11 mouse cellular contexts compared by ENCODE assay signal in the genomic region with DNA sequence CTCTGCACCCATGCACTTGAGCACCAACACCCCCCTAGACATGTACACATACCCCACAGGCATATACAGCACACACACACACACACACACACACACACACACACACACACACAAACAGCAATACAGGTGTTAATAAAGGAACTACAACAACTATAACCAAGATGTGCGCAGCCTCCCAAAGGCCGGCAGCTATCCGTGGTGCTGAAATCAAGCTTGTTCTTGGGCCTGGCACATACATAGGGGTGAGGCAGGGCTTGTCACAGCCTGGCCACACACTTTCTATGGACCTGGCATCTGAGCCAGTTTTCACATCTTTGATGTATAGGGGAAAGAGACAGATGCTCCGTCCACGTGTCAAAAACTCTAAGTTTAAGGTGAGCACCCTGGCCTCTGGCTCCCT. TPM values are rescaled to one million over a fixed set of nuclear protein-coding genes. Genes with fewer than 3 reads are reported as not detected.
DNase-seq lines count a peak whose midpoint lies in the region; ATAC-seq lines count a peak whose summit lies in the region.
"Had no signal": no experiment of that assay in that cellular context is flagged by ENCODE, and none has a peak within 500 bp of the region (broad histone marks: within the 10 kb centered on the region; RNA-seq: fewer than 3 reads in every experiment).

No protein-coding gene starts in this region.

- no peak overlapping the region for H3K9ac ChIP-seq in midbrain, embryonic 14.5 days (replicated peaks; ENCODE audit: low read length)
- no peak overlapping the region for H3K9ac ChIP-seq in midbrain, embryonic 15.5 days
- H3K9ac ChIP-seq: embryonic facial prominence, embryonic 12.5 days; heart, embryonic 13.5 days; limb, embryonic 12.5 days had no signal

- H3K4me2 ChIP-seq in midbrain, embryonic 14.5 days (ENCODE audit: low read length) = no peak overlapping the region
- H3K4me2 ChIP-seq in midbrain, embryonic 15.5 days = no peak overlapping the region
- H3K4me2 ChIP-seq: embryonic facial prominence, embryonic 12.5 days; heart, embryonic 13.5 days; limb, embryonic 12.5 days had no signal

- 28% methylated on average over 5 of the region's 5 CpGs for WGBS in midbrain, embryonic 14.5 days
- 28% methylated on average over 5 of the region's 5 CpGs for WGBS in midbrain, embryonic 15.5 days
- WGBS in embryonic facial prominence, embryonic 10.5 days = 25% methylated on average over 5 of the region's 5 CpGs

- H3K27me3 ChIP-seq in midbrain, embryonic 14.5 days (ENCODE audit: control insufficient read depth, insufficient read depth, low read length) = no peaks in the 10 kb centered on the region
- no peaks in the 10 kb centered on the region for H3K27me3 ChIP-seq in midbrain, embryonic 15.5 days (replicated peaks)
- H3K27me3 ChIP-seq in embryonic facial prominence, embryonic 10.5 days (replicated peaks; ENCODE audit: low read depth, poor library complexity, severe bottlenecking) = peaks cover 10% of the 10 kb centered on the region; the same call in 1 of the 2 replicates

- DNase-seq in adrenal gland, adult 18-20 months (ENCODE audit: low spot score in 2 of 2) = peak; percentile 33 to 40
- no peak for DNase-seq in adrenal gland, postnatal 4 days (ENCODE audit: low spot score in 2 of 2)
- DNase-seq in midbrain, embryonic 14.5 days = peak; percentile 51
- peak; percentile 68 for DNase-seq in embryonic facial prominence, embryonic 10.5 days (ENCODE audit: low spot score)
- peak; percentile 61 for DNase-seq in retina, embryonic 14.5 days (ENCODE audit: low spot score)
- no peak for DNase-seq in B cell, adult 2 months
- DNase-seq in spleen, adult 18-20 months = no peak

- H3K4me1 ChIP-seq in midbrain, embryonic 14.5 days (ENCODE audit: control insufficient read depth, insufficient read depth, low read length) = no peaks in the 10 kb centered on the region
- no peaks in the 10 kb centered on the region for H3K4me1 ChIP-seq in midbrain, embryonic 15.5 days
- H3K4me1 ChIP-seq in embryonic facial prominence, embryonic 10.5 days = no peaks in the 10 kb centered on the region
- H3K4me1 ChIP-seq: embryonic facial prominence, embryonic 12.5 days; heart, embryonic 13.5 days; limb, embryonic 12.5 days had no signal

- no peak for ATAC-seq in midbrain, embryonic 14.5 days (ENCODE audit: low FRiP score, low TSS enrichment)
- no peak for ATAC-seq in midbrain, embryonic 15.5 days (replicated peaks)

- H3K4me3 ChIP-seq in midbrain, embryonic 14.5 days (replicated peaks; ENCODE audit: low read depth, low read length) = no peak overlapping the region
- H3K4me3 ChIP-seq in midbrain, embryonic 15.5 days = no peak overlapping the region
- no peak overlapping the region for H3K4me3 ChIP-seq in embryonic facial prominence, embryonic 10.5 days
- H3K4me3 ChIP-seq: embryonic facial prominence, embryonic 12.5 days; heart, embryonic 13.5 days; limb, embryonic 12.5 days had no signal

- peaks cover 41% of the 10 kb centered on the region for H3K36me3 ChIP-seq in midbrain, embryonic 14.5 days (ENCODE audit: control insufficient read depth, insufficient read depth, low read length)
- peaks cover 17% of the 10 kb centered on the region for H3K36me3 ChIP-seq in midbrain, embryonic 15.5 days (replicated peaks)
- H3K36me3 ChIP-seq in embryonic facial prominence, embryonic 10.5 days (replicated peaks) = no peaks in the 10 kb centered on the region
- H3K36me3 ChIP-seq: embryonic facial prominence, embryonic 12.5 days; heart, embryonic 13.5 days; limb, embryonic 12.5 days had no signal

- H3K27ac ChIP-seq in midbrain, embryonic 14.5 days (replicated peaks; ENCODE audit: low read depth, low read length) = no peak overlapping the region
- no peak overlapping the region for H3K27ac ChIP-seq in midbrain, embryonic 15.5 days
- H3K27ac ChIP-seq in embryonic facial prominence, embryonic 10.5 days (replicated peaks) = no peak overlapping the region
- H3K27ac ChIP-seq: embryonic facial prominence, embryonic 12.5 days; heart, embryonic 13.5 days; limb, embryonic 12.5 days had no signal

- H3K9me3 ChIP-seq in midbrain, embryonic 14.5 days (ENCODE audit: control insufficient read depth, low read length) = 0 out of 2 replicates have a peak, but pooled peaks cover 3% of the 10 kb centered on the region
- no peaks in the 10 kb centered on the region for H3K9me3 ChIP-seq in midbrain, embryonic 15.5 days
- peaks cover 5% of the 10 kb centered on the region; the same call in 1 of the 2 replicates for H3K9me3 ChIP-seq in embryonic facial prominence, embryonic 10.5 days
- H3K9me3 ChIP-seq: embryonic facial prominence, embryonic 12.5 days; heart, embryonic 13.5 days had no signal

RNA-seq across cellular contexts. Expression of a gene that starts 36.7 kb away (rescaled TPM):
- total RNA-seq in adrenal gland, adult 18-20 months (2021) = 1 to 10 TPM; 2.6 to 4.2 TPM
- total RNA-seq in adrenal gland, postnatal 4 days (2021) = 1 to 10 TPM; 7.5 to 7.9 TPM
- 59.8 and 66.2 TPM in 2 replicates for polyA plus RNA-seq in midbrain, embryonic 14.5 days (2014; fragmentation: Nextera tagmentation; extraction: Ambion mirVana)
- polyA plus RNA-seq in midbrain, embryonic 15.5 days (2015; fragmentation: Nextera tagmentation; extraction: Ambion mirVana) = 98.9 and 111 TPM in 2 replicates
- polyA plus RNA-seq in embryonic facial prominence, embryonic 10.5 days (2016; fragmentation: Nextera tagmentation; extraction: Ambion mirVana) = 4.9 and 5.3 TPM in 2 replicates

RNA-seq across cellular contexts. Expression of a gene that starts 44.3 kb away (rescaled TPM):
- 1,000 to 10,000 TPM in 1 of 2 experiments, 100 to 1,000 TPM in 1; 220 to 1,206 TPM for total RNA-seq in adrenal gland, adult 18-20 months (2021)
- 10 to 100 TPM; 49.4 to 56.5 TPM for total RNA-seq in adrenal gland, postnatal 4 days (2021)
- 5.5 and 6.4 TPM in 2 replicates for polyA plus RNA-seq in midbrain, embryonic 14.5 days (2014; fragmentation: Nextera tagmentation; extraction: Ambion mirVana)
- 13.4 and 13.9 TPM in 2 replicates for polyA plus RNA-seq in midbrain, embryonic 15.5 days (2015; fragmentation: Nextera tagmentation; extraction: Ambion mirVana)
- 24.0 and 24.4 TPM in 2 replicates for polyA plus RNA-seq in embryonic facial prominence, embryonic 10.5 days (2016; fragmentation: Nextera tagmentation; extraction: Ambion mirVana)

Comparison
In these comparisons a context has a peak if more than half of its experiments do, and no peak if none do; other contexts are left out.
1. DNase-seq: peak in adrenal gland, adult 18-20 months (2 of 2), midbrain, embryonic 14.5 days (single experiment), embryonic facial prominence, embryonic 10.5 days (single experiment) and retina, embryonic 14.5 days (single experiment); none in adrenal gland, postnatal 4 days (0 of 2), B cell, adult 2 months (0 of 2) and spleen, adult 18-20 months (0 of 2).